Mouse (Mus musculus): Measurements from ENCODE around the gene Pomp. TPM values are rescaled to one million over a fixed set of nuclear protein-coding genes. Genes with fewer than 3 reads are reported as not detected.

Pomp gene
- polyA plus RNA-seq (2016; fragmentation: Nextera tagmentation; extraction: Ambion mirVana), result 497 and 501 TPM in 2 replicates

GRCm38 (mm10) chr5:147860449-147861261 is at the start of gene Pomp:
Gene Pomp, plus strand, starts transcription at chr5:147860461.
- under 1% methylated on average over 68 of the region's 68 CpGs for WGBS
- Histone ChIP-seq H3K36me3 (peaks cover 35% of the 10 kb centered on the region), H3K27me3 (no peaks in the 10 kb centered on the region), H3K4me2 (replicated peaks) (peak within 1 kb of the TSS; percentile 98), H3K9ac (replicated peaks) (peak within 1 kb of the TSS; percentile 90), H3K9me3 (no peaks in the 10 kb centered on the region), H3K4me1 (peaks cover 17% of the 10 kb centered on the region), H3K27ac (replicated peaks) (peak within 1 kb of the TSS; percentile 76), H3K4me3 (peak within 1 kb of the TSS; percentile 96)
- peak; percentile 95 for ATAC-seq (ENCODE audit: low FRiP score, low read depth)

DNA sequence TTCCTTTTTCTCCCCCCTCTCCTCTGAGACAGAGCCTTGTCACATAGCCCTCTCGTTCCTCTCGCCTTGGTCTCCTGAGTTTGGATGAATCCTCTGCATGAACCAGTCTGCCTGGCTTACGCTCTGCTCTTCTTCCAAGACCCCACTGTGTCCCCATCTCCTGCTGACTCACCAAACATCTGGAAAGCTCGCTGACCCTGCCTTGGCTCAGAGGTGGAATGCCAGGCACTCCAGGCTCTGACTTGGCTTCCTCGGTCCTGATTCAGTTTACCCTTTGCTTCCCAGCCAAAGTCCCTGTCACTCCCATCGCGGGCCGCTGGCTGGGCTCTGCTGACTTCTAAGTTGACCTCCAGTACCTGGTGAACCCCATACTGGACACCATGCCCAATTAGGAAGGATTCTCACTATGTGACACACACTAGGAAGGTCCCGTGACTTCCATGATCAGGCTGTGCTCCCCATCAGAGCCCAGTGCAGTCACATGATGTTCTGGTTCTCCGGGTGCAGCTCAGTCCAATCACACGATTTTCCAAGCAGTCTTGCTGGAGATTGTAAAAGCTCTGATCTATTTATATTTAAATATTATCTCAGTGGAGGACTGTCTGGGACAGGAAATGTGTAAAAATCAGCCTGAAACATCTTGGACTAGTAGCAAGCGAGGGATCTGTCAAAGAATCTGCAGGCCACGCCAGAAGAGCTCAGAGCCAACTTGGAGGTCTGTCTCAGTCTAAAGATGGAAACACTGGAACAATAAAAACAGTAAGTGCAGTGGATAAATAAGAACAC is 47.8 kb upstream of the Pomp start:
- WGBS, result 87% methylated on average over 13 of the region's 13 CpGs
- H3K27ac ChIP-seq (replicated peaks), result no peak overlapping the region
- no peak for ATAC-seq (ENCODE audit: low FRiP score, low read depth)

DNA sequence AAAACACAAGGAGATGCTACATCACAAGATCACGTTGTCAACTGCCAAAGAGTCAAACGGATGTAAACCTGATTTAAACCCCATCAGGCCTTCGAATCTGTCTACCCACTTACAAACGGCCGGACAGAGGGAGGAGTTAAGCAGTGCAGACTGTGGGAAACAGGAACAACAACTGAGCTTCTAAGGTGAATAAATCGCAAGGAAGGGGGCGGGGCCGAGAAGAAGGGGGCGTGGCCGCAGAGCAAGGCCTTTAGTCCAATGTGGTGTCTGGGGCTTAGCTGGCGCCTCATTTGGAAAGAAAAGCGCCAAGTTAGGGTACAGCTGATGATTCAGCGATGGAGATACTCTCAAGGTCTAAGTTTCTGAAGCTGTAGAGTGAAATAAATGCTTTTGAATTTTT is 45.3 kb upstream of the Pomp start:
- no peaks in the 10 kb centered on the region for H3K36me3 ChIP-seq
- no peak overlapping the region for H3K27ac ChIP-seq (replicated peaks)
- H3K4me1 ChIP-seq, result no peaks in the 10 kb centered on the region
- 78% methylated on average over 13 of the region's 13 CpGs for WGBS
- H3K4me3 ChIP-seq, result no peak overlapping the region
- no peak overlapping the region for H3K9ac ChIP-seq (replicated peaks)
- peaks cover 6% of the 10 kb centered on the region; the same call in 1 of the 2 replicates for H3K9me3 ChIP-seq
- no peaks in the 10 kb centered on the region for H3K27me3 ChIP-seq
- H3K4me2 ChIP-seq (replicated peaks), result no peak overlapping the region
- no peak for ATAC-seq (ENCODE audit: low FRiP score, low read depth)

More for the DNA sequence above, 47.8 kb upstream of the Pomp start:
- no peak overlapping the region for H3K9ac ChIP-seq (replicated peaks)
- no peak overlapping the region for H3K4me3 ChIP-seq
- no peaks in the 10 kb centered on the region for H3K36me3 ChIP-seq
- no peaks in the 10 kb centered on the region for H3K4me1 ChIP-seq
- no peak overlapping the region for H3K4me2 ChIP-seq (replicated peaks)
- H3K27me3 ChIP-seq, result no peaks in the 10 kb centered on the region
- no peaks in the 10 kb centered on the region for H3K9me3 ChIP-seq

DNA sequence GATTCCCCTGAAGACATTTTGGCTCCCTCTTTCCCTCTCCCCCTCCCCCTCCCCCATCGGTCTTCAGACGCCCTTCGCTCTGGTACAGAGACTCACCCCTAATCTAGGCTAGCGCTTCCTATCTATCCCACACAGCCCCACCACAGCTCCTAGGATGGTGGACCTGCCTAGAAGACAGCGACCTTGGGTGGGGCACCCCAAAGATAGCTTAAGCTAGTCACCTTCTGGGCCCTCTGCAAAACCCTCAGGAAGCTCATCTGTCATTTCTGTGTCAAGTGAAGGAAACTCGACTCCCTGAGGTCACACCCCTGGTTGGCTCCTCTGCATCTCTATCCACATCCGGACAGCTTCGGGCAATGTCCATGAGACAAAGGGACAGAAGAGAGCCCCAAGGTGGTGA is 44.7 kb upstream of the Pomp start:
- Histone ChIP-seq H3K27ac (replicated peaks) (no peak overlapping the region), H3K9me3 (peaks cover 6% of the 10 kb centered on the region; the same call in 1 of the 2 replicates), H3K9ac (replicated peaks) (no peak overlapping the region), H3K4me3 (no peak overlapping the region), H3K4me2 (replicated peaks) (no peak overlapping the region), H3K27me3 (no peaks in the 10 kb centered on the region), H3K36me3 (no peaks in the 10 kb centered on the region), H3K4me1 (no peaks in the 10 kb centered on the region)
- WGBS, result 89% methylated on average over 8 of the region's 8 CpGs
- ATAC-seq (ENCODE audit: low FRiP score, low read depth), result no peak

- H3K9me3 ChIP-seq, result peaks cover 6% of the 10 kb centered on the region; the same call in 1 of the 2 replicates
- H3K4me1 ChIP-seq, result no peaks in the 10 kb centered on the region
- H3K4me2 ChIP-seq (replicated peaks), result no peak overlapping the region
- no peak for ATAC-seq (ENCODE audit: low FRiP score, low read depth)
- 74% methylated on average over 4 of the region's 4 CpGs for WGBS
- no peak overlapping the region for H3K9ac ChIP-seq (replicated peaks)
- no peak overlapping the region for H3K4me3 ChIP-seq
- H3K27ac ChIP-seq (replicated peaks), result no peak overlapping the region
- H3K27me3 ChIP-seq, result no peaks in the 10 kb centered on the region
- H3K36me3 ChIP-seq, result no peaks in the 10 kb centered on the region
Observed at GRCm38 (mm10) chr5:147816465-147816864, 43.8 kb upstream of the Pomp start.

DNA sequence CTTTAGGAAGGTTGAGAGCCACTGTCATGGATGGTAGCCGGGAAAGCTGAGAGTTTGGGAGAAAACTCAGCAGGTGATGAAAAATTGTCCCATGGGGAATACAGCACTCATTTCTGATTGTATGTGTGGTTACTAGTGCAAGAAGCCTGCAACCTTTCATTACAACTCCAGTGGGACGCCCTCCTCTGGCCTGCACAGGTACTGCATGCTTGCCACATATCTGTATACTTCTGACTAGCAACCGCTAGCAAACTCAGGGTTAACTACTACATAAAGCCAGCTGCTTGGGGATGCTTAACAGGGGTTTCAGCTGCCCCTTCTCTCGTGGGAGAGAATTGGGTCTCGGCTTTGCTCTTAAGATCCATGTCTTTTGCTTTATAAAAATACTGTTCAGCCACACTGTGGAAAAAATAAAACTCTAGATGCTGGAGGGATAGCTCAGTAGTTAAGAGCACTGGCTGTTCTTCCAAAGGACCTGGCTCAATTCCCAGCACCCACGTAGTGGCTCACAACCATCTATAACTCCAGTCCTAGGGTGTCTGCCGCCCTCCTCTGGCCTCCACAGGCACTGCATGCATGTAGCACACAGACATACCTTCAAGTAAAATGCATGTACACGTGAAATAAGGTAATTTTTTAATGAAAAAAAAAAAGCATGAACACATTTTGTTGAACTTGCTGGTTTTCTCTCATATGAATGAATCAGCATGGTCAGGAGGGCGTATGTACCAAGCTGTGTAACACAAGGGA is 42.3 kb upstream of the Pomp start:
- Histone ChIP-seq H3K27ac (replicated peaks) (no peak overlapping the region), H3K9ac (replicated peaks) (no peak overlapping the region), H3K36me3 (no peaks in the 10 kb centered on the region), H3K27me3 (no peaks in the 10 kb centered on the region), H3K4me1 (no peaks in the 10 kb centered on the region), H3K9me3 (peaks cover 6% of the 10 kb centered on the region; the same call in 1 of the 2 replicates), H3K4me2 (replicated peaks) (no peak overlapping the region), H3K4me3 (no peak overlapping the region)
- WGBS, result 87% methylated on average over 9 of the region's 9 CpGs
- ATAC-seq (ENCODE audit: low FRiP score, low read depth), result no peak

- Histone ChIP-seq H3K4me1 (no peaks in the 10 kb centered on the region), H3K9ac (replicated peaks) (no peak overlapping the region), H3K9me3 (peaks cover 6% of the 10 kb centered on the region; the same call in 1 of the 2 replicates), H3K27ac (replicated peaks) (no peak overlapping the region), H3K27me3 (no peaks in the 10 kb centered on the region), H3K4me3 (no peak overlapping the region), H3K36me3 (no peaks in the 10 kb centered on the region), H3K4me2 (replicated peaks) (no peak overlapping the region)
- WGBS, result 93% methylated on average over 8 of the region's 8 CpGs
- ATAC-seq (ENCODE audit: low FRiP score, low read depth), result no peak
Observed at GRCm38 (mm10) chr5:147818866-147819265, 41.4 kb upstream of the Pomp start.

DNA sequence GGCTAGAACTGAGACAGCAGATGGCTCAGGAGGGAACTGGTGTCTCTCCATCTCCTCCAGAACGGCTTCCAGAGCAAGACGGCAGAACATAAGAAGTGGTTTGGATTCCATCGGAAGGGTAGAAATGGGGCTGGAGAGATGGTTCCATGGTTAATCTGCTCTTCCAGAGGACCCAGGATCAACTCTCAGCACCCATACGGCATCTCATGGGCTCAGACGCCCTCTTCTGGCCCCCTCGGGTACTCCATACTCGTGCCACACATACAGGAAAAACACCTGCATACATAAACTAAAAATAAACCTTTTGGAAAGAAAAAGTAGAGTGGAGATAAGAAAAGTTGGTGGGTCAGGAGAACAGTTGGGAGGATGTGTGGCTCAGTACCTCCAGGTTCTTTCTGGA is 40.4 kb upstream of the Pomp start:
- WGBS, result 88% methylated on average over 7 of the region's 7 CpGs
- Histone ChIP-seq H3K27ac (replicated peaks) (no peak overlapping the region), H3K9ac (replicated peaks) (no peak overlapping the region), H3K27me3 (no peaks in the 10 kb centered on the region), H3K4me2 (replicated peaks) (no peak overlapping the region), H3K4me1 (no peaks in the 10 kb centered on the region), H3K9me3 (peaks cover 6% of the 10 kb centered on the region; the same call in 1 of the 2 replicates), H3K36me3 (no peaks in the 10 kb centered on the region), H3K4me3 (no peak overlapping the region)
- no peak for ATAC-seq (ENCODE audit: low FRiP score, low read depth)

- Histone ChIP-seq H3K9ac (replicated peaks) (no peak overlapping the region), H3K27me3 (no peaks in the 10 kb centered on the region), H3K4me1 (no peaks in the 10 kb centered on the region), H3K36me3 (no peaks in the 10 kb centered on the region), H3K9me3 (no peaks in the 10 kb centered on the region), H3K4me3 (no peak overlapping the region), H3K27ac (replicated peaks) (no peak overlapping the region), H3K4me2 (replicated peaks) (no peak overlapping the region)
- WGBS, result 81% methylated on average over 13 of the region's 13 CpGs
- ATAC-seq (ENCODE audit: low FRiP score, low read depth), result no peak
Observed at GRCm38 (mm10) chr5:147824021-147824605, 36.1 kb upstream of the Pomp start.

- no peaks in the 10 kb centered on the region for H3K9me3 ChIP-seq
- no peak overlapping the region for H3K4me2 ChIP-seq (replicated peaks)
- no peaks in the 10 kb centered on the region for H3K27me3 ChIP-seq
- no peak overlapping the region for H3K9ac ChIP-seq (replicated peaks)
- WGBS, result 58% methylated on average over 22 of the region's 22 CpGs
- H3K36me3 ChIP-seq, result no peaks in the 10 kb centered on the region
- ATAC-seq (ENCODE audit: low FRiP score, low read depth), result no peak
- H3K4me3 ChIP-seq, result no peak overlapping the region
- H3K27ac ChIP-seq (replicated peaks), result no peak overlapping the region
- H3K4me1 ChIP-seq, result no peaks in the 10 kb centered on the region
Observed at GRCm38 (mm10) chr5:147825375-147825969, 34.8 kb upstream of the Pomp start.

DNA sequence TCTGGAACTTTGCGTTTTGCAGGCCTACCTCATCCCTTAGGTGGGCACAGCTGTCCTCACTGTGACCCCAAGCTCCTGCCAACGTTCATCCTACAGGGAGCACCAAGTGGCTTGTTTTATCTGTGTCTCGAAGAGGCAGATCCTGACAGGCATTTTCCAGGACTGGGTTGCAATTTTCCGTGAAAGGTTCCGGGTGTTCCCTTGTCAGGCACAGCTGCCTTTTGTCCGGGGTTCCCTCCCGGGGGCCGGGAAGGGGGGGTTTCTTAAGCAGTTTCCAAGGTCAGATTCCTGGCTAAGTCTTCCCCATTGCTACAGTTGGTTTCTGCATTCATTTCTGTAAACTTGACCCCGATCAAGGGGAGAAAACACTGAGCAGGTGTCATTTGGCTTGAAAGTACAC is 34.2 kb upstream of the Pomp start:
- Histone ChIP-seq H3K9me3 (no peaks in the 10 kb centered on the region), H3K4me1 (no peaks in the 10 kb centered on the region)

More for the DNA sequence above, 34.2 kb upstream of the Pomp start:
- H3K4me2 ChIP-seq (replicated peaks), result no peak overlapping the region
- no peaks in the 10 kb centered on the region for H3K36me3 ChIP-seq
- WGBS, result 72% methylated on average over 9 of the region's 9 CpGs
- H3K27ac ChIP-seq (replicated peaks), result no peak overlapping the region
- no peaks in the 10 kb centered on the region for H3K27me3 ChIP-seq
- H3K4me3 ChIP-seq, result no peak overlapping the region
- no peak for ATAC-seq (ENCODE audit: low FRiP score, low read depth)
- H3K9ac ChIP-seq (replicated peaks), result no peak overlapping the region
